Mouse (Mus musculus): ENCODE data around the gene Letm1.

Gene Letm1

DNA sequence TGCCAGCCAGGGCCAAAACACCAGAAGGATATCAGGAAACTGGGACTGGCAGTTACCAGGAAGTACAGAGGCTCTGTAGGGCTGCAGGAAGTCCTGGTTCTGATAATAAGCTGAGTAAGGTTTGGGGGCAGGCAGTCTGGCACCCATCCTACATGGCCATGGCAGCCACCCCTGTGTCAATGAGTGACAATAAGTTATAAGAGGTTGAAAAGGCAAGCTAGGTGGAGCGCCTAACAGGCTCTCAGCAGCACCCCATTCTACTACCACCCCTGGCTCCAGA, 76.3 kb downstream of the Letm1 start:
- no peak for DNase-seq (ENCODE audit: low spot score)

DNA sequence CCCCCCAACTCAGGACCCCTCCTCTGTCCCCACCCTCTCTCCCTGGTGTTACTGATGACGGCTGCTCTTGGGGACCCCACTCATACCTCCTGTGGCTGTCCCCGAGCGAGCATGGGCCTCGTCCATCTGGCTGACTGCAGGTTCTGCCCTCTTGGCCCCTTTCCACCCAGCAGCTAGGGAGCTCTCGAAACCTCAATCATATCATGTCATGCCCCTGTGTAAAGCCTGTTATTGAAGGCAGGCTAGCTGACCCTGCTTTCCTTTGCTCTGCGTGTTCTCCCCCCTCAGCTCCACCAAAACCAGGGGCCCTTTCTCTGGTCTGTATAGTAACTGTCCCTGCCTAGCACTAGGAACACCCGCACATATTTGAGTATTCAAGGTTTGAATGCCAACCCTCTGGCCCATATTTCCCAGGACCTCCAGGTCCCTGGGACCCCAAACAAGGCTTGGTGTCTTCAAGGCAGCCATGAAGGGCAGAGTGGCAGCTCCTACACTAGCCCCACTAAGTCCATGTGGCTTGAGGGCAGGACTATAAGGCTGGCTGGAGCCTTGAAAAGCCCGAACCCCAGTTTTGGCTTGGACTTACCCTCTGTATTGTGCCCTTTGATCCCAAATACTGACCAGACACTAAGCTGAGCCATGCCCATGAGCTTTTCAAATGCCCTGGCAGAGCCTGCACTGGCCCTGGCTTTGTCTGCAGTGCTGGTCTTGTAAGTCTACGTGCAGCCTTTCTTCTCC, 76.8 kb downstream of the Letm1 start:
- no peak for DNase-seq (ENCODE audit: low spot score)

DNA sequence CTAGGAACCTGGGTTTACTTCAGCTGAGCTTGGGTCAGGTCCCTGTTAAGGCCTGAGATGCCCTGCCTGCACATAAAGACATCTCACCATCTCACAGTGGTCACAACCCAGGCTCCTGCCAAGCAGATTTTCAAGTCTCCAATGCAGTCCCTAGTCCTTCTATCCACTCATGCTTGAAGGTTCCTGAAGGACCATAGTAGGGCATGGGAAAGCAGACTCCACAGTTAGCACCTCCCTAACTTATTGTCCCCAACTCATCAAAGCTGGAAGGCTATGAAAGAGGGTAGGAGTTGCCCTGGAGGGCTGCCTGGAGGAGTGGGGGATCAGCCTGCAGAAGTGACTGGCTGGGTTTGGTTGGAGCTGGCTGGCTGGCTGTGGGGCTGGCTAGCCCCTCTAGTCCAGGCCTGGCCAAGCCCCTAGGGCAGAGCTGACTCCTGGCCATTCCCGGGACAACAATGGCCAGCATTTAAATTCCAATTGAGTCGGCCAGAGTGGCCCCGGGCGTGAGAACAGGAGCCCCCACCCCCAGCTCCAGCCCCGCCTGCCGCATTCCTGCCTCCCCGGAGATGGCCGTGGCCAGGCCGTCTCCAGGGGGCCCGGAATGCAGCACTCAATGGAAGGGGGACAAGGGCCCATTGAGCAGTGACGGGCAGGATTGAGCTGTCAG, 77.5 kb downstream of the Letm1 start:
- DNase-seq (ENCODE audit: low spot score), result peak; percentile 55

DNA sequence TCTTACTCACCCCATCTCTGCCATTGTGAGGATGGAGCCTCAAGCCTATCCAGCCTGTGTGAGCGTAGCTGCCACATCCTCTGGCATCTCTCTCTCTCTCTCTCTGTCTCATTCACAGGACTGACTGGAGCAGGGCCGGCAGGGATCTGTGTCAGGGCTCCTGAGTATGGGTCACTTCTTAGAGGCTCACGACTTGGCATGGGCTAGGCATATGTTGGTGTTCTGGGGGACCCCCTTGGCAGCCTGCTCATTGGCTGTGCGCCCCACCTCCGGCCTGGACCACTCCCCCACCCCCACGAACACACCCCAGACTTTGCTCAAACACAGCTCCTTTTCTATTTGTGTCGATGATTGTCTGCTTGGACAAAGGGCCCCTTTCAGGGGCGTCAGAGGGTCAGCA, 78.6 kb downstream of the Letm1 start:
- no peak for DNase-seq (ENCODE audit: low spot score)

GRCm38 (mm10) chr5:33701832-33702231, 80.8 kb downstream of the Letm1 start:
- DNase-seq (ENCODE audit: low spot score), result no peak

GRCm38 (mm10) chr5:33700010-33700409, 82.6 kb downstream of the Letm1 start:
- DNase-seq (ENCODE audit: low spot score), result no peak

- no peak for DNase-seq (ENCODE audit: low spot score)
These were observed 83.9 kb downstream of the Letm1 start for GRCm38 (mm10) chr5:33698669-33699068.

DNA sequence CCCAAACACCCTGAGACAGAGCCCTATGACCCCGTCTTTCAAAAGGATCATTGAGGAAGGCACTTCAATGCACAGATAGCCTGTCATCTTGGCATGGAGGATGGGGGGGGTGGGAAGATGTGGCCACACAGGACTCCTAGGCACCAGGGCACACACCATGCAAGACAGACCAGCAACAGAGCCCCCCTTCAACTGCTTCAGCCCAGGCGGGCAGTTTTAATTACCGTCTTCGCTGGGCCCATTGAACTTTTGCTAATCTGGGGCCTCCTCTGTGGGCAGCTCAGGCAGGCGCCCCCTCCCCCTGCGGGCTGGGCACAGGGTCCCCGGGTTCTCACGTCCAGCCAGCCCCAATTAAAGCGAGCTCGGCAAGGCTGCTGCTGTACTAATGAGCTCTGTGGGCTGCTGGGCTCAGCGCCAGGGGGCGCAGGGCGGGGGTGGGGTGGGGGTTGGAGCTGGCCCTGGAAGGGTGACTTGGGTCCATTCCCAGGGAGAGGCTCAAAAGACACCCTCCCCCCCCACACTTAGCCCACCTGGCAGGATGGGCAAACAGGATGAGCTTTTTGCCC, 84.6 kb downstream of the Letm1 start:
- peak; percentile 48 for DNase-seq (ENCODE audit: low spot score)

GRCm38 (mm10) chr5:33697534-33697933, 85.1 kb downstream of the Letm1 start:
- DNase-seq (ENCODE audit: low spot score), result no peak

DNA sequence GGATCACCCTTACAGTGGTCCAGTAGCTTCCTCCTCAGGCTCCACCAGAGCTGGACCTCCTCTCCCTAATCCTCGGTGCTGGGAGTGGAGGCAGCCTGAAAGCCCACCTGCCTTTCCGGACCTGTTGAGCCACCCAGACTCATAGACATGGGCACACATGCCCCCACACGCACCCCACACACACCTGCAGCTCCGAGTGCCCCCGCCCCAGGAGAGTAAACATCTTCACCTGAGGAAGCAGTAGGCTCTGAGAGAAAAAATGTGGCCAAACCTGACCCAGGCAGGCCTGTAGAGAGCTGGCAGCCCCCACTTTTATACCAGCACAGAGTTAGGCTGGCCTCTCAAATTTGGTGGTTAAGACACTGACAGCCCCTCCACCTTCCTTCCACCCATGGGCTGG, 86.2 kb downstream of the Letm1 start:
- no peak for DNase-seq (ENCODE audit: low spot score)

GRCm38 (mm10) chr5:33695718-33696121, 86.9 kb downstream of the Letm1 start:
- no peak for DNase-seq (ENCODE audit: low spot score)

- peak; percentile 52 for DNase-seq (ENCODE audit: low spot score)
These were observed 87.5 kb downstream of the Letm1 start for GRCm38 (mm10) chr5:33694848-33695717.

GRCm38 (mm10) chr5:33694461-33694847, 88.2 kb downstream of the Letm1 start:
- no peak for DNase-seq (ENCODE audit: low spot score)

- no peak for DNase-seq (ENCODE audit: low spot score)
These were observed 90.2 kb downstream of the Letm1 start for GRCm38 (mm10) chr5:33692393-33692792.

DNA sequence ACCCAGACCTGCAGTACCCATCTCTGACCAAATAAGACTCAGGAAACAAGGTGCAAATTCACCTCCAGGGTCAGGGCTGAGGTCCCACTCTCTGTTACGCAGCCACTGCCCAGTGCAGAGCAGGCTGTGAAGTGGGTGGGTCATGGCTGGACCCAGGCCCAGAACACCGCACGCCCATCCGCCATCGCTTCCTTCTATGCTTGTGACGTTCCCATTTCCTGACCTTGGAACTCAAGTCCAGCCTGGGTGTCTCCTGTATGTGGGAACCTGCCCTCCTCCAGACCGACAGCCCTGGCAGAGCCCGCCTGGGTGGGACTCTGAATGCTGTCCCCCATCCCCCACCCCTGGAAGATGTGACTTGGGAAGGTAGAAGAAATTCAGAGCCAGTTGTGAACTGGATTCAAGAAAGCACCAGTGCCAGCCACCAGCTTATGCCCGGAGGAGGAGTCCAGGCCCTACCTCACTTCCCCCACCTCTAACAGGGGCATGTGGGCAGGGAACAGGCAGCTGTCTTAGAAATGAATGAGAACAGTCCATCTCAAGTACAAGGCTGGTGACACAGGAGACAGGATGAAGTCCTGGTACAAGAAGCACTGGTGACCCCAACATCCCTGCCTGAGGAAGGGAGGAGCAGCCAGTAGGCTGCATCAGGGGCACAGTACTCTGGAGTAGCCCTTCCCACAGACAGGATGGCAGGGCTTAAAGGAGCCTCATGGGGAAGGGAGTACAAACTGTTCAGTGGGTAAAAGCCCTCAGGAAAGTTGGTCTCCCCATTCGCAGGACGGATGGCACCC, 92.6 kb downstream of the Letm1 start:
- DNase-seq (ENCODE audit: low spot score), result no peak

All from layer of hippocampus, adult 11-12 months (tissue).